8 mouse cellular contexts compared by ENCODE assay signal in the genomic region with DNA sequence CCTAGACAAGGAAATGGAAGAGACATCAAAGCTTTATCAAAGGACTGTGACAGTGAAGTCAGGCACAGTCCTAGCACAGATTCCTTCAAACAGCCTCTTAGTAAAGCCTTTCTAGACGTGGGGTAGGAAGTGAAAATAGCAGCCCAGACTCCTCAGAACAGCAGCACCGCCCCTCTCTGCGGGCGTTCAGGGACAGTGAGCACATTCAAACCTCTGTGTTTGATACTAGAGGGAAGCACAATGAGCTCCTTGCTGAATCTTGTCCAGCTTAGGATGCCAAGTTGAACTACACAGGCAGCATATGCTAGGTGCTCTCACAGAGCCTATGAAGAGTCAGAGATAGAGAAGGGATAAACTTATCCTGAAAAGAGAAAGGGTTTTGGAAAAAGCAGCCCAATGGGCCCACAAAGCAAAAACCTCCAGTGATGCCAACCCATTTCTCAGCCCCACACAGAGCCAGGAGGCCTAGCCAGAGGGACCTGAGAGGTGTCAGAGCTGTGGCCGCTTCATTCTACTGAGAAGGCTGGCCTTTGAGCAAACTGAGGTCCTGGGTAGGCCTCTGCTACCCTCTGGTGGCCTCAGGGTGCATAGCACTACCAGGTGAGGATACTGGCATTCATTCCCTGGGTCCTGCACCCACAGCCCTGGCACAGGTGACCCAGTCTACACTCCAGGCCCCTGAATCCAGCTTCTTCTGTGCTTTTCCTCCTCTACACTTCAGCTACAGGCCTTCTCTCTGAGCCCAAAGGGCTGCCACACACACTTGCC. TPM values are rescaled to one million over a fixed set of nuclear protein-coding genes. Genes with fewer than 3 reads are reported as not detected.
DNase-seq lines count a peak whose midpoint lies in the region; ATAC-seq and TF ChIP-seq lines count a peak whose summit lies in the region.

No protein-coding gene starts in this region.

- H3K9ac ChIP-seq in heart, adult 2 months (ENCODE audit: low read depth, low read length) = no peak overlapping the region
- no peak overlapping the region for H3K9ac ChIP-seq in kidney, embryonic 14.5 days (ENCODE audit: low read depth, low read length)
- peak overlapping the region; percentile 59 for H3K9ac ChIP-seq in liver, embryonic 16.5 days (ENCODE audit: low read depth, low read length)
- H3K9ac ChIP-seq in neural tube, embryonic 12.5 days = no peak overlapping the region

- no peak overlapping the region for H3K27ac ChIP-seq in heart, adult 2 months
- H3K27ac ChIP-seq in kidney, embryonic 14.5 days (ENCODE audit: low read depth, low read length) = no peak overlapping the region
- peak overlapping the region; percentile 99 for H3K27ac ChIP-seq in liver, embryonic 16.5 days (ENCODE audit: low read length)
- no peak overlapping the region for H3K27ac ChIP-seq in neural tube, embryonic 12.5 days
- H3K27ac ChIP-seq in thymus, adult 2 months (ENCODE audit: control insufficient read depth, insufficient read depth, low read length) = no peak overlapping the region

- peak; percentile 95 for TF ChIP-seq EP300 in heart, adult 2 months (IDR thresholded peaks at IDR 0.05; ENCODE audit: insufficient read depth, low read depth, low read length)

- intact Hi-C loops in heart, adult 2 months (cut with DNase I) = loop anchor here (1.0 to 5.0 kb wide), 3 partner anchors 21 to 56 kb away; partner anchors contain the start of gene Hbq1b

- no peak overlapping the region for H3K4me2 ChIP-seq in kidney, embryonic 14.5 days (replicated peaks; ENCODE audit: low read depth, low read length)
- H3K4me2 ChIP-seq in liver, embryonic 16.5 days (ENCODE audit: low read depth, low read length) = peak overlapping the region; percentile 35
- H3K4me2 ChIP-seq in neural tube, embryonic 12.5 days (replicated peaks) = no peak overlapping the region

- H3K36me3 ChIP-seq in heart, adult 2 months (ENCODE audit: control insufficient read depth, insufficient read depth, low read length) = no peaks in the 10 kb centered on the region
- H3K36me3 ChIP-seq in kidney, embryonic 14.5 days (ENCODE audit: control insufficient read depth, insufficient read depth, low read length) = peaks cover 49% of the 10 kb centered on the region
- H3K36me3 ChIP-seq in liver, embryonic 16.5 days (ENCODE audit: control insufficient read depth, insufficient read depth) = peaks cover 62% of the 10 kb centered on the region
- peaks cover 50% of the 10 kb centered on the region for H3K36me3 ChIP-seq in neural tube, embryonic 12.5 days
- peaks cover 8% of the 10 kb centered on the region for H3K36me3 ChIP-seq in thymus, adult 2 months (ENCODE audit: control insufficient read depth, insufficient read depth, low read length)

- peak; percentile 50; the same call in 1 of the 2 replicates for ATAC-seq in kidney, embryonic 14.5 days (ENCODE audit: low FRiP score, low TSS enrichment)
- ATAC-seq in liver, embryonic 16.5 days (ENCODE audit: low read depth) = peak; percentile 56
- ATAC-seq in neural tube, embryonic 12.5 days (ENCODE audit: low FRiP score, low read depth) = peak; percentile 25; the same call in 1 of the 2 replicates

- WGBS in heart, adult 2 months = 52% methylated on average over 5 of the region's 5 CpGs
- WGBS in kidney, embryonic 14.5 days = 66% methylated on average over 5 of the region's 5 CpGs
- whole genome bisulfite sequencing in liver, embryonic 16.5 days (ENCODE audit: insufficient replicate concordance) = 72% methylated on average over 5 of the region's 5 CpGs
- 61% methylated on average over 5 of the region's 5 CpGs for WGBS in neural tube, embryonic 12.5 days
- WGBS in thymus, adult 2 months = 82% methylated on average over 5 of the region's 5 CpGs

- H3K4me1 ChIP-seq in heart, adult 2 months (ENCODE audit: control insufficient read depth, insufficient read depth, low read length) = peaks cover 8% of the 10 kb centered on the region
- peaks cover 3% of the 10 kb centered on the region for H3K4me1 ChIP-seq in kidney, embryonic 14.5 days (ENCODE audit: control insufficient read depth, insufficient read depth, low read length)
- peaks cover 63% of the 10 kb centered on the region for H3K4me1 ChIP-seq in liver, embryonic 16.5 days (ENCODE audit: control insufficient read depth, low read depth, low read length)
- H3K4me1 ChIP-seq in neural tube, embryonic 12.5 days = no peaks in the 10 kb centered on the region
- H3K4me1 ChIP-seq in thymus, adult 2 months (replicated peaks; ENCODE audit: control insufficient read depth, insufficient read depth, low read length) = no peaks in the 10 kb centered on the region; the same call in none of the 2 replicates

- H3K9me3 ChIP-seq in kidney, embryonic 14.5 days (ENCODE audit: control insufficient read depth, low read length) = no peaks in the 10 kb centered on the region
- no peaks in the 10 kb centered on the region for H3K9me3 ChIP-seq in liver, embryonic 16.5 days (replicated peaks; ENCODE audit: control insufficient read depth, low read length)
- no peaks in the 10 kb centered on the region for H3K9me3 ChIP-seq in neural tube, embryonic 12.5 days

- no peaks in the 10 kb centered on the region for H3K79me2 ChIP-seq in heart, adult 2 months (replicated peaks; ENCODE audit: control insufficient read depth, insufficient read depth, low read length)

- H3K4me3 ChIP-seq in heart, adult 2 months = no peak overlapping the region
- no peak overlapping the region for H3K4me3 ChIP-seq in kidney, embryonic 14.5 days (ENCODE audit: low read length)
- H3K4me3 ChIP-seq in liver, embryonic 16.5 days (ENCODE audit: low read depth, low read length) = peak overlapping the region; percentile 1; the same call in 1 of the 2 replicates
- no peak overlapping the region for H3K4me3 ChIP-seq in neural tube, embryonic 12.5 days
- H3K4me3 ChIP-seq in thymus, adult 2 months (ENCODE audit: control insufficient read depth, insufficient read depth, low read length) = no peak overlapping the region

- no peaks in the 10 kb centered on the region for H3K27me3 ChIP-seq in heart, adult 2 months (ENCODE audit: control insufficient read depth, insufficient read depth, low read length)
- H3K27me3 ChIP-seq in kidney, embryonic 14.5 days (ENCODE audit: control insufficient read depth, insufficient read depth, low read length) = no peaks in the 10 kb centered on the region
- no peaks in the 10 kb centered on the region for H3K27me3 ChIP-seq in liver, embryonic 16.5 days (ENCODE audit: control insufficient read depth, insufficient read depth, low read depth, low read length)
- no peaks in the 10 kb centered on the region for H3K27me3 ChIP-seq in neural tube, embryonic 12.5 days (replicated peaks)
- no peaks in the 10 kb centered on the region for H3K27me3 ChIP-seq in thymus, adult 2 months (ENCODE audit: control insufficient read depth, insufficient read depth, low read length)

- TF ChIP-seq POLR2A in heart, adult 2 months (IDR thresholded peaks at IDR 0.05; ENCODE audit: insufficient read depth, low read depth, low read length) = no peak
- no peak for TF ChIP-seq POLR2A in thymus, adult 2 months (IDR thresholded peaks at IDR 0.05; ENCODE audit: control insufficient read depth, extremely low read depth, insufficient read depth, low read length, poor library complexity)

- TF ChIP-seq CTCF in heart, adult 2 months (IDR thresholded peaks at IDR 0.05) = no peak
- TF ChIP-seq CTCF in thymus, adult 2 months (IDR thresholded peaks at IDR 0.05; ENCODE audit: borderline replicate concordance, control insufficient read depth, extremely low read depth, insufficient read depth, low read length, poor library complexity) = peak; percentile 93

- DNase-seq in A20 (ENCODE audit: low read depth, low spot score) (peak; percentile 80), ZHBTc4 (ENCODE audit: low read depth, low spot score) (peak; percentile 72)
- peak; percentile 74 for DNase-seq in embryo, embryonic 10 days (ENCODE audit: low spot score)
- DNase-seq in heart, adult 2 months = peak; percentile 72 to 83
- DNase-seq in thymus, adult 2 months = peak; percentile 79

RNA-seq across cellular contexts. Expression of gene Mpg, which starts 12.0 kb away (rescaled TPM):
- 1 to 10 TPM; 5.1 to 6.2 TPM for total RNA-seq in heart, adult 2 months (2021)
- 5.2 and 6.0 TPM in 2 replicates for polyA plus RNA-seq in heart, adult 2 months (2012; rRNA removed)
- polyA plus RNA-seq in kidney, embryonic 14.5 days (2014; fragmentation: Nextera tagmentation; extraction: Ambion mirVana) = 35.6 and 39.8 TPM in 2 replicates
- 18.5 and 19.6 TPM in 2 replicates for polyA plus RNA-seq in liver, embryonic 16.5 days (2015; fragmentation: Nextera tagmentation; extraction: Ambion mirVana)
- 30.3 and 30.7 TPM in 2 replicates for polyA plus RNA-seq in neural tube, embryonic 12.5 days (2016; fragmentation: Nextera tagmentation; extraction: Ambion mirVana)
- polyA plus RNA-seq in thymus, adult 2 months (2012; rRNA removed) = 21.0 and 25.5 TPM in 2 replicates

RNA-seq across cellular contexts. Expression of gene Rhbdf1, which starts 16.2 kb away (rescaled TPM):
- 10 to 100 TPM; 22.8 to 23.9 TPM for total RNA-seq in heart, adult 2 months (2021)
- 70.3 and 92.8 TPM in 2 replicates for polyA plus RNA-seq in heart, adult 2 months (2012; rRNA removed)
- polyA plus RNA-seq in kidney, embryonic 14.5 days (2014; fragmentation: Nextera tagmentation; extraction: Ambion mirVana) = 28.0 and 39.5 TPM in 2 replicates
- polyA plus RNA-seq in liver, embryonic 16.5 days (2015; fragmentation: Nextera tagmentation; extraction: Ambion mirVana) = 5.8 and 6.5 TPM in 2 replicates
- polyA plus RNA-seq in neural tube, embryonic 12.5 days (2016; fragmentation: Nextera tagmentation; extraction: Ambion mirVana) = 26.4 and 32.9 TPM in 2 replicates
- polyA plus RNA-seq in thymus, adult 2 months (2012; rRNA removed) = 29.9 and 44.9 TPM in 2 replicates

RNA-seq across cellular contexts. Expression of gene Nprl3, which starts 29.2 kb away (rescaled TPM):
- total RNA-seq in heart, adult 2 months (2021) = 10 to 100 TPM; 27.1 to 27.2 TPM
- polyA plus RNA-seq in heart, adult 2 months (2012; rRNA removed) = 59.5 and 79.9 TPM in 2 replicates
- 27.5 and 45.5 TPM in 2 replicates for polyA plus RNA-seq in kidney, embryonic 14.5 days (2014; fragmentation: Nextera tagmentation; extraction: Ambion mirVana)
- 30.8 and 31.5 TPM in 2 replicates for polyA plus RNA-seq in liver, embryonic 16.5 days (2015; fragmentation: Nextera tagmentation; extraction: Ambion mirVana)
- polyA plus RNA-seq in neural tube, embryonic 12.5 days (2016; fragmentation: Nextera tagmentation; extraction: Ambion mirVana) = 41.9 and 46.9 TPM in 2 replicates
- 107 and 118 TPM in 2 replicates for polyA plus RNA-seq in thymus, adult 2 months (2012; rRNA removed)

RNA-seq across cellular contexts. Expression of gene Snrnp25, which starts 33.1 kb away (rescaled TPM):
- total RNA-seq in heart, adult 2 months (2021) = 10 to 100 TPM; 10.0 to 13.3 TPM
- polyA plus RNA-seq in heart, adult 2 months (2012; rRNA removed) = 11.8 and 13.8 TPM in 2 replicates
- polyA plus RNA-seq in kidney, embryonic 14.5 days (2014; fragmentation: Nextera tagmentation; extraction: Ambion mirVana) = 71.7 and 90.6 TPM in 2 replicates
- 58.1 and 63.4 TPM in 2 replicates for polyA plus RNA-seq in liver, embryonic 16.5 days (2015; fragmentation: Nextera tagmentation; extraction: Ambion mirVana)
- polyA plus RNA-seq in neural tube, embryonic 12.5 days (2016; fragmentation: Nextera tagmentation; extraction: Ambion mirVana) = 52.8 and 59.3 TPM in 2 replicates
- 56.3 and 66.1 TPM in 2 replicates for polyA plus RNA-seq in thymus, adult 2 months (2012; rRNA removed)

RNA-seq across cellular contexts. Expression of gene Hba-x, which starts 37.9 kb away (rescaled TPM):
- total RNA-seq in heart, adult 2 months (2021) = not detected
- not detected in 2 replicates for polyA plus RNA-seq in heart, adult 2 months (2012; rRNA removed)
- polyA plus RNA-seq in kidney, embryonic 14.5 days (2014; fragmentation: Nextera tagmentation; extraction: Ambion mirVana) = 87.6 and 90.7 TPM in 2 replicates
- 43.7 and 47.4 TPM in 2 replicates for polyA plus RNA-seq in liver, embryonic 16.5 days (2015; fragmentation: Nextera tagmentation; extraction: Ambion mirVana)
- polyA plus RNA-seq in neural tube, embryonic 12.5 days (2016; fragmentation: Nextera tagmentation; extraction: Ambion mirVana) = 1,310 and 1,360 TPM in 2 replicates
- 1.3 and 1.9 TPM in 2 replicates for polyA plus RNA-seq in thymus, adult 2 months (2012; rRNA removed)
